Mouse (Mus musculus) liver, embryonic 13.5 days (tissue): Measurements from ENCODE around the gene Eif2ak4. TPM values are rescaled to one million over a fixed set of nuclear protein-coding genes. Genes with fewer than 3 reads are reported as not detected.

Experiments used
- ATAC-seq: fragments of 200-750 bp; cut with Nextera tagmentation; 2 replicates; pipeline ENCODE4 v1.8.0; 2017; ENCODE audit warnings: low read depth, mild to moderate bottlenecking, moderate number of reproducible peaks, moderate library complexity
- DNase-seq: peaks from one replicate; pipeline ENCODE4 v3.0.0; 2022
- H3K27ac ChIP-seq: fragments of 300-500 bp; sonication (generic); 2 replicates; pipeline ENCODE4 v1.5.1; 2015; ENCODE audit warnings: moderate library complexity, mild to moderate bottlenecking, inconsistent platforms
- H3K27me3 ChIP-seq: fragments of 300-500 bp; sonication (generic); 2 replicates; pipeline ENCODE4 v1.6.1; 2015; ENCODE audit warnings: mild to moderate bottlenecking, inconsistent platforms
- H3K36me3 ChIP-seq: fragments of 300-500 bp; sonication (generic); 2 replicates; pipeline ENCODE4 v1.6.1; 2015; ENCODE audit warnings: mild to moderate bottlenecking, inconsistent platforms
- H3K4me1 ChIP-seq: fragments of 300-500 bp; sonication (generic); replicated peaks from 2 replicates; pipeline ENCODE4 v1.6.1; 2015; ENCODE audit warnings: inconsistent platforms
- H3K4me2 ChIP-seq: fragments of 300-500 bp; sonication (generic); 2 replicates; pipeline ENCODE4 v1.6.1; 2015; ENCODE audit warnings: inconsistent platforms, mild to moderate bottlenecking, moderate library complexity
- H3K4me3 ChIP-seq: fragments of 300-500 bp; sonication (generic); replicated peaks from 2 replicates; pipeline ENCODE4 v1.5.1; 2015; ENCODE audit warnings: mild to moderate bottlenecking, inconsistent platforms
- H3K9ac ChIP-seq: fragments of 300-500 bp; sonication (generic); 2 replicates; pipeline ENCODE4 v1.6.1; 2015; ENCODE audit warnings: mild to moderate bottlenecking, inconsistent platforms
- H3K9me3 ChIP-seq: fragments of 300-500 bp; sonication (generic); replicated peaks from 2 replicates; pipeline ENCODE4 v1.6.1; 2016; ENCODE audit warnings: inconsistent platforms
- WGBS: fragments of 180-500 bp; shearing (Covaris S2); methylation state at CpG from one replicate; pipeline ENCODE4 v1.1.7; 2015; ENCODE audit not compliant: insufficient replicate concordance; 5-methylcytosine and 5-hydroxymethylcytosine counted together
- polyA plus RNA-seq: library from polyadenylated mRNA; unstranded; fragments of >200 nt; fragmentation: Nextera tagmentation; extraction: Ambion mirVana; gene quantifications from 2 replicates; pipeline ENCODE4 v1.2.1, GENCODE M21; 2015

The Eif2ak4 gene
- polyA plus RNA-seq, 1 experiment from 2014 or later = 4.6 TPM

GRCm38 (mm10) chr2:118491281-118491731 is 102.9 kb downstream of the Eif2ak4 start:
- 0 out of 2 replicates have a peak overlapping the region, but pooled peaks have one; percentile 36 for H3K27ac ChIP-seq
- ATAC-seq (0 out of 2 replicates have a peak, but pooled peaks have one; percentile 13), DNase-seq (no peak)

GRCm38 (mm10) chr2:118491741-118492395 is 103.5 kb downstream of the Eif2ak4 start:
- Histone ChIP-seq H3K4me3 (no peak overlapping the region), H3K4me2 (no peak overlapping the region), H3K4me1 (peaks cover 25% of the 10 kb centered on the region), H3K36me3 (no peaks in the 10 kb centered on the region), H3K27ac (no peak overlapping the region), H3K9ac (no peak overlapping the region), H3K9me3 (no peaks in the 10 kb centered on the region), H3K27me3 (no peaks in the 10 kb centered on the region)
- WGBS = 52% methylated on average over 4 of the region's 4 CpGs
- ATAC-seq (no peak), DNase-seq (no peak)

More at GRCm38 (mm10) chr2:118491281-118491731, 102.9 kb downstream of the Eif2ak4 start:
- Histone ChIP-seq H3K27me3 (no peaks in the 10 kb centered on the region), H3K4me2 (no peak overlapping the region), H3K4me3 (no peak overlapping the region), H3K4me1 (peaks cover 25% of the 10 kb centered on the region), H3K36me3 (no peaks in the 10 kb centered on the region), H3K9ac (no peak overlapping the region), H3K9me3 (no peaks in the 10 kb centered on the region)
- 15% methylated on average over 5 of the region's 5 CpGs for WGBS

GRCm38 (mm10) chr2:118495024-118495423 is 106.6 kb downstream of the Eif2ak4 start:
- H3K27me3 ChIP-seq = no peaks in the 10 kb centered on the region
- no peak overlapping the region for H3K27ac ChIP-seq
- H3K9me3 ChIP-seq = no peaks in the 10 kb centered on the region
- WGBS = 65% methylated on average over 9 of the region's 9 CpGs
- H3K9ac ChIP-seq = no peak overlapping the region
- DNase-seq (no peak), ATAC-seq (no peak)
- no peak overlapping the region for H3K4me2 ChIP-seq
- peaks cover 20% of the 10 kb centered on the region for H3K4me1 ChIP-seq
- H3K36me3 ChIP-seq = no peaks in the 10 kb centered on the region
- H3K4me3 ChIP-seq = no peak overlapping the region

- Histone ChIP-seq H3K4me2 (no peak overlapping the region), H3K36me3 (no peaks in the 10 kb centered on the region), H3K4me3 (no peak overlapping the region), H3K4me1 (0 out of 2 replicates have a peak, but pooled peaks cover 3% of the 10 kb centered on the region), H3K27ac (no peak overlapping the region), H3K27me3 (no peaks in the 10 kb centered on the region), H3K9ac (no peak overlapping the region), H3K9me3 (no peaks in the 10 kb centered on the region)
- DNase-seq = no peak
- 65% methylated on average over 5 of the region's 5 CpGs for WGBS
- ATAC-seq = no peak
These were observed 109.5 kb downstream of the Eif2ak4 start for GRCm38 (mm10) chr2:118497890-118498289.

DNA sequence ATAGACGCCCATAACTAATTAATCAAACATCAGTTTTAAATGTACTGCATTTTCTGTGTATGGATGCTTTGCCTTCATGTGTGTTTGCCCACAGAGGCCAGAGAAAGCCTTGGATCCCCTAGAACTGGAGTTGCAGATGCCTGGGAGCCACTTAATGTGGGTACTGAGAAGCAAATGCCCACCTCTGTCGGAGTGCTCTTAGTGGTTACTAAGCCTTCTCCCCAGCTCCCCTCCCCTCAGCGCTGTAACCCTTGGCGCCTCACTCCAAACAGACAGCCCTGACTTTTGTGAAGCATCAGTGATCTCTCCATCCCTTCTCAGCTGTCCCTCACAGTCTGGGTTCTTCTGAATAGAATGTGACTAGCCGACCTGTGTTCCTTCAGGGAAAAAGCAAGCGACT is 110.1 kb downstream of the Eif2ak4 start:
- H3K4me2 ChIP-seq = no peak overlapping the region
- WGBS = 62% methylated on average over 6 of the region's 6 CpGs
- no peak overlapping the region for H3K4me3 ChIP-seq
- no peaks in the 10 kb centered on the region for H3K27me3 ChIP-seq
- DNase-seq (no peak), ATAC-seq (no peak)
- H3K4me1 ChIP-seq = 0 out of 2 replicates have a peak, but pooled peaks cover 3% of the 10 kb centered on the region
- H3K9me3 ChIP-seq = no peaks in the 10 kb centered on the region
- no peak overlapping the region for H3K27ac ChIP-seq
- H3K9ac ChIP-seq = no peak overlapping the region
- H3K36me3 ChIP-seq = no peaks in the 10 kb centered on the region

DNA sequence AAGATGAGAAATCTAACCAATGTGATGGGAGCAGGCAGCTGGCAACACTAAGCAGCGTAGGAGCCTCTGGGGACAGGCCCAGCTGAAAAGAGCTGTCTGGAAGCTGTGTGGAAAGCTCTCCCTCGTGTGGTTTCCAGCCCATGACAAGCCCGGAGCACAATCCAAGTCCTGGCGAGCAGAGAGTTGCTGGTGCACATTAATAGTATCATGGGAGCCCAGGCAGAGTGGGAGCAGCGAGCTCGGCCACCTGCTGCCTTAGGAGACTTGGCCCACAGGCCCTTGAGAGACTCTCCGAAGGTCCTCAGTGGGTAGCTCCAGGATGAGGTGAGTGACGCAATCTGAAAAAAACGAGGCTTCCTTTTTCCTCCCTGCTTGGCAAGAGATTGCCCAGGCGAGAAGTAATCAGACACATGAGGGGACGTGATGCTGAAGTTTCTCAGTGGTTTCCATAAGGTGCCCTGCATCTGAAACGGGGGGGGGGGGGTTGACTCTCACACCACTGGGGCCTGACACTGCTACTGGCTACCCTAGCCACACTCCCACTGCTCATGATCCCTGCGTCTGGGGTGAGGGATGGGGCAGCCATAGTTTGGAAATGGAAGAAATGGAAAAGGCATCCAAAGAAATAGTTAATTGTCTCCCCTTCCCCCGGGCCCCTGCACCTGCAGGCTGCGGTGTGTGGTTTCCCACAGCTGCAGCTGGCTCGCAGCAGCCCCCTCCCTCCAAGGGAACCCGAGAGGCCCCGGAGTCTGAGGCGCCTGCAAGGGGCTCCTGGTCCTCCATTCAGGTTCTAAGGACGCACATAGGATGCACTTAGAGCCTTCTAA is 110.9 kb downstream of the Eif2ak4 start:
- Histone ChIP-seq H3K9me3 (no peaks in the 10 kb centered on the region), H3K4me3 (no peak overlapping the region), H3K27ac (no peak overlapping the region), H3K4me2 (no peak overlapping the region), H3K36me3 (no peaks in the 10 kb centered on the region), H3K27me3 (no peaks in the 10 kb centered on the region), H3K4me1 (0 out of 2 replicates have a peak, but pooled peaks cover 3% of the 10 kb centered on the region), H3K9ac (no peak overlapping the region)
- ATAC-seq (no peak), DNase-seq (no peak)
- 19% methylated on average over 20 of the region's 20 CpGs for WGBS

GRCm38 (mm10) chr2:118500191-118500590 is 111.8 kb downstream of the Eif2ak4 start:
- 76% methylated on average over 2 of the region's 2 CpGs for WGBS
- Histone ChIP-seq H3K36me3 (no peaks in the 10 kb centered on the region), H3K9me3 (no peaks in the 10 kb centered on the region), H3K27ac (no peak overlapping the region), H3K4me1 (0 out of 2 replicates have a peak, but pooled peaks cover 3% of the 10 kb centered on the region), H3K4me3 (no peak overlapping the region), H3K9ac (no peak overlapping the region), H3K27me3 (no peaks in the 10 kb centered on the region), H3K4me2 (no peak overlapping the region)
- no peak for ATAC-seq
- DNase-seq = no peak

DNA sequence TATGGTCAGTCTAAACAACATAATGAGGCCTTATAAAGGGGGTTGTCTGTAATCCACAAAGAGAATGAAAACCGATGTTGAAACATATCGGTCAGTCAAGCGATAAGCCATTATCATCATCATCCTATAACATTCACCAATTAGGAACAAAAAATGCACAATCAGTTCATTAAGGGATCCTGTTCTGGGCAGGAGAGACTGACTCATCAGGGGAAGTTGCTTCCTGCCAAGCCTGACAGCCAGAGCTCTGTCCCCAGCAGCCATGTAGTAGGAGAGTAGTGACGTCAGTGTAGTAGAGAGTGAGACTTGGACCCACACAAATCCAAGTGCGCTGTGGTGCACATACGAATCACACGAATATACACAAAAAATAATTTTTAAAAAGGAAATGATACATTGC is 118.7 kb downstream of the Eif2ak4 start:
- H3K9ac ChIP-seq = no peak overlapping the region
- DNase-seq (no peak), ATAC-seq (no peak)
- H3K27ac ChIP-seq = no peak overlapping the region
- no peak overlapping the region for H3K4me3 ChIP-seq
- no peaks in the 10 kb centered on the region for H3K9me3 ChIP-seq
- WGBS = 70% methylated on average over 7 of the region's 7 CpGs
- no peaks in the 10 kb centered on the region for H3K36me3 ChIP-seq
- no peak overlapping the region for H3K4me2 ChIP-seq
- H3K27me3 ChIP-seq = no peaks in the 10 kb centered on the region
- H3K4me1 ChIP-seq = 0 out of 2 replicates have a peak, but pooled peaks cover 2% of the 10 kb centered on the region

DNA sequence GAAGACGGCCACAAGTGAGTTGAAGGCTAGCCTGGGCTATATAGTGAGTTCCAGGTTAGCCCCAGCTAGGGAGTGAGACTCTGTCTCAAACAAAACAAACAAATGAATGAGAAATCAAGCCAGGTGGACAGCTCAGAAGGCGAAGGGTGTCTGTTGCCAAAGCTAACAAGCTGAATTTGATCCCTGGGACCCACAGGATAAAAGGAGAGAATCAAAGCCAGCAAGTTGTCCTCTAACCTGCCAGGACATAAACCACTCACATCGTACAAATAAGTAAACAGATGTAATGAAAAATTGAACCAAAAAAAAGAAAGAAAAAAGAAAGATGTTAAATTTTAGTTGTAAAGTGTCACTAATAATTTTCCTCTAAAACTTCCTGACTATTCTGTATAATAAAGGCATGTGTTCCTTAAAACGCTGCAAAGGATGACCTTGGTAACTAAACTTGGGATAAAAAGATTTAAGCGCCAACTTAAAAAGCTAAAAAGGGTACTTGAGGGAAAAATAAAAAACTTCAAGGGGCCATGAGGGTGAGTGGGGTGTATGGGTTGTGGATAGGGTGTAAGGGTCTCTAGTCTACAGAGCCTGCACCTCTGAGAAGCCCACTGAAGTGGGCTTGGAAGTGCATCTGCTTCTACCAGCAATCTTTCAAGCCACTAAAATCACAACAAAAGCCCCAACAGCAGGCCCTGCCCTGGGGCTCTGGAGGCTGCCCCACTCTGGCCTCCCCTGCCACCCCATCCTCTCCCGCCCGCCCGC is 121.4 kb downstream of the Eif2ak4 start:
- Histone ChIP-seq H3K4me1 (0 out of 2 replicates have a peak, but pooled peaks cover 9% of the 10 kb centered on the region), H3K9me3 (no peaks in the 10 kb centered on the region), H3K27ac (no peak overlapping the region), H3K27me3 (no peaks in the 10 kb centered on the region), H3K4me3 (no peak overlapping the region), H3K4me2 (no peak overlapping the region), H3K36me3 (no peaks in the 10 kb centered on the region), H3K9ac (no peak overlapping the region)
- DNase-seq (no peak), ATAC-seq (no peak)
- 65% methylated on average over 8 of the region's 8 CpGs for WGBS

GRCm38 (mm10) chr2:118510447-118511310 is 122.3 kb downstream of the Eif2ak4 start:
- Histone ChIP-seq H3K9ac (no peak overlapping the region), H3K4me1 (0 out of 2 replicates have a peak, but pooled peaks cover 9% of the 10 kb centered on the region), H3K4me3 (no peak overlapping the region), H3K27ac (no peak overlapping the region), H3K9me3 (no peaks in the 10 kb centered on the region), H3K27me3 (no peaks in the 10 kb centered on the region), H3K36me3 (no peaks in the 10 kb centered on the region), H3K4me2 (no peak overlapping the region)
- no peak for DNase-seq
- WGBS = 67% methylated on average over 29 of the region's 29 CpGs
- ATAC-seq = no peak
